Mouse (Mus musculus) C2C12 (cell line): Measurements from ENCODE around the gene Gbp7.
"Not testable (repeated sequence)": the region's sequence is repeated elsewhere in the genome, so short reads cannot be mapped to it uniquely, and the experiment has no call there.

Experiments
- CEBPB ChIP-seq: IDR thresholded peaks from one replicate; pipeline ENCODE4 v1.6.1; 2011; ENCODE audit warnings: low read depth, mild to moderate bottlenecking, control low read depth, moderate library complexity
- CTCF ChIP-seq: IDR thresholded peaks from one replicate; pipeline ENCODE4 v1.5.1; 2011; ENCODE audit not compliant: control insufficient read depth, insufficient read depth, insufficient read length
- FOSL1 ChIP-seq: IDR thresholded peaks from one replicate; pipeline ENCODE4 v1.8.0; 2011; ENCODE audit warnings: mild to moderate bottlenecking, low read length; ENCODE audit not compliant: poor library complexity, insufficient read depth, severe bottlenecking
- MYOD1 ChIP-seq: IDR thresholded peaks from one replicate; pipeline ENCODE4 v1.6.1; 2011; ENCODE audit warnings: low read depth; ENCODE audit not compliant: control insufficient read depth, insufficient read length
- MYOG ChIP-seq: IDR thresholded peaks from one replicate; pipeline ENCODE4 v1.6.1; 2011; ENCODE audit not compliant: control insufficient read depth, insufficient read length; ENCODE audit errors: extremely low read depth

DNA sequence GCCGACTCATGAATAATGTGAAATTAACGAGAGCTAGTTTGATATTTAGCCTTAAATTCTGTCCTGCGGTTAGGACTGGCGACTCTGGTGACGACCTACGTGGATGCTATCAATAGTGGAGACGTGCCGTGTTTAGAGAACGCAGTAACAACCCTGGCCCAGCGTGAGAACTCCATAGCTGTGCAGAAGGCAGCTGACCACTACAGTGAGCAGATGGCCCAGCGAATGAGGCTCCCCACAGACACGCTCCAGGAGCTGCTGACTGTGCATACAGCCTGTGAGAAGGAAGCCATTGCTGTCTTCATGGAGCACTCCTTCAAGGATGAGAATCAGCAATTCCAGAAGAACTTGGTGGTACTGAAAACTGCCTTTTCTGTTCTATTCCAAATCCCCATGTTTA is 12.6 kb downstream of the Gbp7 start:
- TF ChIP-seq CTCF, MYOG, CEBPB, FOSL1, MYOD1: not testable (repeated sequence)
